Mouse (Mus musculus): ENCODE data around the gene Arid1a. TPM values are rescaled to one million over a fixed set of nuclear protein-coding genes. Genes with fewer than 3 reads are reported as not detected.

The Arid1a gene
- polyA plus RNA-seq, 1 experiment from 2014 or later: 28.1 TPM

DNA sequence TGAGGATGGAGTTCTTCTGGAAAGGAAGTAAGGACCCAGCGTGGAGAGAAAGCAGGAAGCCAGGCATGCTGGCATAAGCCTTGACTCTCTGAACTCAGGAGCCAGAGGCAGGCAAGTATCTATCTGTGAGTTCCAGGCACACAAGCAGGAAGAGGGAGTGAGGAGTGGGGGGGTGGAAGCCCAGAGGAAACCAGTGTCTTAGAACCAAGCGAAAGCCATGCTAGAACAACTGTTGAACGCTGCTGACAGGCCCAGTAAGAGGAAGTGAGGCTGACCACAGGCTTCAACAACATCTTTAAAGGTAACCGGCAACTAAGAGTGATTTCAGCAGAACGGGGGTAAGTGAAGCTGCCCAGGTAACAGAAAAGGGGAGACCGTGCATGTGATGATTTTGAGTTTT, 90.4 kb downstream of the Arid1a start:
- Histone ChIP-seq H3K36me3 (ENCODE audit: control insufficient read depth, insufficient read depth, low read length) (peaks cover 44% of the 10 kb centered on the region), H3K9ac (ENCODE audit: low read length) (no peak overlapping the region), H3K4me2 (ENCODE audit: low read length) (no peak overlapping the region), H3K4me3 (ENCODE audit: control insufficient read depth in 1 of 2, insufficient read depth in 1 of 2, low read depth in 1 of 2, low read length in 2 of 2) (no peak overlapping the region), H3K27ac (replicated peaks in 1 of 2; ENCODE audit: control insufficient read depth in 1 of 2, insufficient read depth in 1 of 2, low read depth in 2 of 2, low read length in 2 of 2) (0 out of 4 replicates have a peak overlapping the region, but pooled peaks of 1 of the 2 experiments have one; percentile 6), H3K27me3 (ENCODE audit: control insufficient read depth, insufficient read depth, low read length) (no peaks in the 10 kb centered on the region), H3K9me3 (ENCODE audit: control insufficient read depth, low read length) (no peaks in the 10 kb centered on the region), H3K4me1 (ENCODE audit: control insufficient read depth in 2 of 2, insufficient read depth in 2 of 2, low read length in 2 of 2) (peaks cover 5 to 13% of the 10 kb centered on the region in 2 experiments; a peak in 3 of 4 replicates)
- no peak for ATAC-seq (ENCODE audit: insufficient number of reproducible peaks, insufficient read depth, low FRiP score, low read depth)
- WGBS: 65% methylated on average over 6 of the region's 6 CpGs

GRCm38 (mm10) chr4:133665118-133665517, 91.5 kb downstream of the Arid1a start:
- Histone ChIP-seq H3K9me3 (ENCODE audit: control insufficient read depth, low read length) (no peaks in the 10 kb centered on the region), H3K4me3 (ENCODE audit: control insufficient read depth in 1 of 2, insufficient read depth in 1 of 2, low read depth in 1 of 2, low read length in 2 of 2) (no peak overlapping the region), H3K27ac (replicated peaks in 1 of 2; ENCODE audit: control insufficient read depth in 1 of 2, insufficient read depth in 1 of 2, low read depth in 2 of 2, low read length in 2 of 2) (no peak overlapping the region), H3K4me1 (ENCODE audit: control insufficient read depth in 2 of 2, insufficient read depth in 2 of 2, low read length in 2 of 2) (peaks cover 9 to 15% of the 10 kb centered on the region in 2 experiments), H3K9ac (ENCODE audit: low read length) (no peak overlapping the region), H3K36me3 (ENCODE audit: control insufficient read depth, insufficient read depth, low read length) (peaks cover 44% of the 10 kb centered on the region), H3K4me2 (ENCODE audit: low read length) (no peak overlapping the region), H3K27me3 (ENCODE audit: control insufficient read depth, insufficient read depth, low read length) (no peaks in the 10 kb centered on the region)
- ATAC-seq (ENCODE audit: insufficient number of reproducible peaks, insufficient read depth, low FRiP score, low read depth): no peak
- 69% methylated on average over 11 of the region's 11 CpGs for WGBS

DNA sequence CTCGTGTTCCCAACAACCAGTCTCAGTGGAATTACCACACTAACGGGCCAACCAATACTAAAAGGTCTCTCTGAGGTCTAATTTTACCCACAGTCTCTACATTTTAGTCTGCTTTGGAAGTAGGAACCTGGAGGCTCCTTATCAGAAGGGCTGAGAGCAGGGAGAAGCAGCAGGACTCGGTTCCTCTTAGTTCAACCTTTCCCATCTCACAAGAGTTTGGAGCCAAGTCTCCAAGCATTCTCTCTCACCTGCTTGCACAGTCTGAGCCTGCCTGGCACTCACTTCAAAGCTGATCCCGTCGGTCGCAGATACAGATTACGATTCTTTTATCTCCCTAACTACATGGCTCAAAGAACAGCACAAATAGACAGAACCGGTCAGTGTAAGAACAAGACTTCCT, 93.6 kb downstream of the Arid1a start:
- H3K4me3 ChIP-seq (ENCODE audit: control insufficient read depth in 1 of 2, insufficient read depth in 1 of 2, low read depth in 1 of 2, low read length in 2 of 2): no peak overlapping the region
- H3K9me3 ChIP-seq (ENCODE audit: control insufficient read depth, low read length): no peaks in the 10 kb centered on the region
- no peak overlapping the region for H3K27ac ChIP-seq (replicated peaks in 1 of 2; ENCODE audit: control insufficient read depth in 1 of 2, insufficient read depth in 1 of 2, low read depth in 2 of 2, low read length in 2 of 2)
- H3K27me3 ChIP-seq (ENCODE audit: control insufficient read depth, insufficient read depth, low read length): no peaks in the 10 kb centered on the region
- H3K9ac ChIP-seq (ENCODE audit: low read length): no peak overlapping the region
- 60% methylated on average over 8 of the region's 8 CpGs for WGBS
- H3K36me3 ChIP-seq (ENCODE audit: control insufficient read depth, insufficient read depth, low read length): peaks cover 32% of the 10 kb centered on the region
- no peak overlapping the region for H3K4me2 ChIP-seq (ENCODE audit: low read length)
- ATAC-seq (ENCODE audit: insufficient number of reproducible peaks, insufficient read depth, low FRiP score, low read depth): no peak
- peaks cover 14 to 20% of the 10 kb centered on the region in 2 experiments for H3K4me1 ChIP-seq (ENCODE audit: control insufficient read depth in 2 of 2, insufficient read depth in 2 of 2, low read length in 2 of 2)

DNA sequence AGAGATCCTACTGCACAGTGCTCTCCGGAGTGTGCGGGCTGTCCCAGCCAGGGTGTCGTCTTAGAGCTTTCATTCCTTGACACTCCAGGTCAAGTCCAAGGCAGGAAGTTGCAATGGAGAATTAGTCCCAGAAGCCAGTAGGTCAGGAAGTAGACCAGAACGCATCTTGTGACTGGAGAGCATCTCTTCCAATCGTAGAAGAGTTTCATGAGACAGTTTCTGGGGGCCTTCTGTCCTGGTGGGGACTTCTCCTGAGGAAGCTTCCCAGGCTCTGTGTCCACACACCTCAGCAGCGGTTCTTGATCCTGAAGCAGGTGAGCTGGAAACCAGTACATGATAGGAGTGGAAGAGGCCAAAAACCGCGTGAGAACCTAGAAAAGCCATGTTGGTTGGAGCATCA, 94.1 kb downstream of the Arid1a start:
- Histone ChIP-seq H3K36me3 (ENCODE audit: control insufficient read depth, insufficient read depth, low read length) (peaks cover 28% of the 10 kb centered on the region), H3K4me2 (ENCODE audit: low read length) (no peak overlapping the region), H3K27ac (replicated peaks in 1 of 2; ENCODE audit: control insufficient read depth in 1 of 2, insufficient read depth in 1 of 2, low read depth in 2 of 2, low read length in 2 of 2) (no peak overlapping the region), H3K4me3 (ENCODE audit: control insufficient read depth in 1 of 2, insufficient read depth in 1 of 2, low read depth in 1 of 2, low read length in 2 of 2) (no peak overlapping the region), H3K9me3 (ENCODE audit: control insufficient read depth, low read length) (no peaks in the 10 kb centered on the region), H3K9ac (ENCODE audit: low read length) (no peak overlapping the region), H3K27me3 (ENCODE audit: control insufficient read depth, insufficient read depth, low read length) (no peaks in the 10 kb centered on the region), H3K4me1 (ENCODE audit: control insufficient read depth in 2 of 2, insufficient read depth in 2 of 2, low read length in 2 of 2) (peaks cover 14 to 20% of the 10 kb centered on the region in 2 experiments)
- ATAC-seq (ENCODE audit: insufficient number of reproducible peaks, insufficient read depth, low FRiP score, low read depth): no peak
- 89% methylated on average over 8 of the region's 8 CpGs for WGBS

GRCm38 (mm10) chr4:133660193-133661155, 96.1 kb downstream of the Arid1a start:
- H3K9ac ChIP-seq (ENCODE audit: low read length): peak overlapping the region; percentile 70
- H3K27ac ChIP-seq (replicated peaks in 1 of 2; ENCODE audit: control insufficient read depth in 1 of 2, insufficient read depth in 1 of 2, low read depth in 2 of 2, low read length in 2 of 2): peak overlapping the region; percentile 89 to 91
- H3K9me3 ChIP-seq (ENCODE audit: control insufficient read depth, low read length): no peaks in the 10 kb centered on the region
- H3K4me2 ChIP-seq (ENCODE audit: low read length): peak overlapping the region; percentile 61
- no peaks in the 10 kb centered on the region for H3K27me3 ChIP-seq (ENCODE audit: control insufficient read depth, insufficient read depth, low read length)
- H3K4me1 ChIP-seq (ENCODE audit: control insufficient read depth in 2 of 2, insufficient read depth in 2 of 2, low read length in 2 of 2): peaks cover 14 to 20% of the 10 kb centered on the region in 2 experiments
- H3K4me3 ChIP-seq (ENCODE audit: control insufficient read depth in 1 of 2, insufficient read depth in 1 of 2, low read depth in 1 of 2, low read length in 2 of 2): peak overlapping the region; percentile 22 to 23
- H3K36me3 ChIP-seq (ENCODE audit: control insufficient read depth, insufficient read depth, low read length): peaks cover 22% of the 10 kb centered on the region
- WGBS: 17% methylated on average over 9 of the region's 10 CpGs
- ATAC-seq (ENCODE audit: insufficient number of reproducible peaks, insufficient read depth, low FRiP score, low read depth): peak; percentile 56

- Histone ChIP-seq H3K4me3 (ENCODE audit: control insufficient read depth in 1 of 2, insufficient read depth in 1 of 2, low read depth in 1 of 2, low read length in 2 of 2) (peak overlapping the region; percentile 22 to 23), H3K9ac (ENCODE audit: low read length) (peak overlapping the region; percentile 70), H3K4me2 (ENCODE audit: low read length) (peak overlapping the region; percentile 61), H3K27me3 (ENCODE audit: control insufficient read depth, insufficient read depth, low read length) (no peaks in the 10 kb centered on the region), H3K9me3 (ENCODE audit: control insufficient read depth, low read length) (no peaks in the 10 kb centered on the region), H3K36me3 (ENCODE audit: control insufficient read depth, insufficient read depth, low read length) (peaks cover 17% of the 10 kb centered on the region), H3K27ac (replicated peaks in 1 of 2; ENCODE audit: control insufficient read depth in 1 of 2, insufficient read depth in 1 of 2, low read depth in 2 of 2, low read length in 2 of 2) (peak overlapping the region; percentile 89 to 91), H3K4me1 (ENCODE audit: control insufficient read depth in 2 of 2, insufficient read depth in 2 of 2, low read length in 2 of 2) (peaks cover 14 to 20% of the 10 kb centered on the region in 2 experiments)
- 0 out of 2 replicates have a peak, but pooled peaks have one; percentile 4 for ATAC-seq (ENCODE audit: insufficient number of reproducible peaks, insufficient read depth, low FRiP score, low read depth)
- 15% methylated on average over 15 of the region's 15 CpGs for WGBS
These were observed 96.9 kb downstream of the Arid1a start for GRCm38 (mm10) chr4:133659497-133660192.

GRCm38 (mm10) chr4:133658729-133659128, 97.8 kb downstream of the Arid1a start:
- H3K9ac ChIP-seq (ENCODE audit: low read length): no peak overlapping the region
- no peak overlapping the region for H3K4me2 ChIP-seq (ENCODE audit: low read length)

More at GRCm38 (mm10) chr4:133658729-133659128, 97.8 kb downstream of the Arid1a start:
- H3K4me1 ChIP-seq (ENCODE audit: control insufficient read depth in 2 of 2, insufficient read depth in 2 of 2, low read length in 2 of 2): peaks cover 14 to 20% of the 10 kb centered on the region in 2 experiments
- WGBS: 60% methylated on average over 2 of the region's 2 CpGs
- no peaks in the 10 kb centered on the region for H3K27me3 ChIP-seq (ENCODE audit: control insufficient read depth, insufficient read depth, low read length)
- peaks cover 11% of the 10 kb centered on the region for H3K36me3 ChIP-seq (ENCODE audit: control insufficient read depth, insufficient read depth, low read length)
- no peak overlapping the region for H3K4me3 ChIP-seq (ENCODE audit: control insufficient read depth in 1 of 2, insufficient read depth in 1 of 2, low read depth in 1 of 2, low read length in 2 of 2)
- peak overlapping the region; percentile 89 to 91; a peak in 2 of 4 replicates for H3K27ac ChIP-seq (replicated peaks in 1 of 2; ENCODE audit: control insufficient read depth in 1 of 2, insufficient read depth in 1 of 2, low read depth in 2 of 2, low read length in 2 of 2)
- H3K9me3 ChIP-seq (ENCODE audit: control insufficient read depth, low read length): no peaks in the 10 kb centered on the region
- ATAC-seq (ENCODE audit: insufficient number of reproducible peaks, insufficient read depth, low FRiP score, low read depth): no peak

Measured in heart, embryonic 14.5 days (tissue).